Mouse (Mus musculus): ENCODE data around the gene Rpl39.
"Not testable (repeated sequence)": the region's sequence is repeated elsewhere in the genome, so short reads cannot be mapped to it uniquely, and the experiment has no call there.

The Rpl39 gene

DNA sequence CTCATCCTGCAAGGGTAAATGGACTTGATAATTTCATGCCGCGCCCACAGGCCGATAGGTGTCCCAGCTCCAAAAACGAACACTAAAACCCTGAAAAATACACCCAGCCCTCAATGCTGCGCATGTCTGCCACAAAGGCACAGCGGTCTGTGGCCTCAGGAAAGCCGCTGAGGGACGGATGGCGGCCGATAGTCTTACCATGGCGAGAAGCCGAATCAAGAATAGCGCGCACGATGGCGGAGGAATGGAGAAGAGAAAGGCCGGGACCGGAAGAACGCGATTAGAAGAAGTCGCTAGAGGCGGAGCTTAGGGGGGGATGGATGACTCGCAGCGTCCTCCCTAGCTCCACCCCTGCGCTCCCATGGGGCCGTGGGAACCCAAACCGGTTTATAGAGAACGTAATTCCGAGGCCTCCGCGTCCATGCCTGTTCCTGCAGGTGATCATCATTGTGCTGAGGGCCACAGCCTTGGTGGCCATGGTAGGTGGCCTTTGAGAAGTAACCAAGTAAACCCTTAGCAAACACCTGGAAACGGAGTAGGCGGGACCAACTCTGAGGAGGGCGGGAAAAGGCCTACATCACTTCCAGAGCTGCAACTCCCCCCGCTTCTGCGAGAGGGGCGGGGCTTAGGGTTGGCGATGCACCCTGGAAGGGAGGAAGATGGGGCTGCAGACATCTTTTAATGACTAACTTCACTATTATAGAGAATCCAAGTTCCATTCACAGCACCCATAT is at the start of gene Rpl39:
Gene Rpl39, minus strand, starts transcription at position 476 of the 734 bp plus-strand sequence.
- DNase-seq (ENCODE audit: low read depth, low spot score): peak; percentile 76

DNA sequence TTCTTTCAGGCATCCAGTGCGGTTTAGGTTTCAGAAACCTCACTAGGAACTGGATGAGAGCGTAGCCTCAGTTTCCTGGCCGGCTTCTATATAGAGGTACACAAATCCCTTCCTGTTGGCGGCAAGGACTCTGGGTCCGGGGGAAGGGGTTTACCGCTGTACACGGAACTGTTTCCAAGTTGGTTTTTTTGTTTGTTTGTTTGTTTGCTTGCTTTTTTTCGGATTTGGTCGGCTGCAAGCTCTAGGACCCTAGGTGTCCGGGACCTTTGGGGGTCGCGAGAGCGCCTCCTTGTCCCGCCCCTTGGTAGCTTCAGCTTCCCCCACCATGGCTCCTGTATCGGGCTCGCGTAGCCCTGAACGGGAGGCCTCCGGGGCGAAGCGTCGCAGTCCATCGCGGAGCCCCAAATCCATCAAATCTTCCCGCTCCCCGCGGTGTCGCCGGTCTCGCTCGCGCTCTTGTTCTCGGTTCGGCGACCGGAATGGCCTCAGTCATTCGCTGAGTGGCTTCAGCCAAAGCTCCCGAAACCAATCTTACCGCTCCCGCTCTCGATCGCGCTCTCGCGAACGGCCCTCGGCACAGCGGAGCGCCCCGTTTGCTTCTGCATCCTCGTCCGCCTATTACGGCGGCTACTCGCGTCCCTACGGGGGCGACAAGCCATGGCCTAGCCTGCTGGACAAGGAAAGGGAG is 41.6 kb upstream of the Rpl39 start, which contains the start of gene Nkap:
Gene Nkap, plus strand, starts transcription at position 125 of the 688 bp plus-strand sequence.
- peak; percentile 73 for DNase-seq (ENCODE audit: low read depth, low spot score)

DNA sequence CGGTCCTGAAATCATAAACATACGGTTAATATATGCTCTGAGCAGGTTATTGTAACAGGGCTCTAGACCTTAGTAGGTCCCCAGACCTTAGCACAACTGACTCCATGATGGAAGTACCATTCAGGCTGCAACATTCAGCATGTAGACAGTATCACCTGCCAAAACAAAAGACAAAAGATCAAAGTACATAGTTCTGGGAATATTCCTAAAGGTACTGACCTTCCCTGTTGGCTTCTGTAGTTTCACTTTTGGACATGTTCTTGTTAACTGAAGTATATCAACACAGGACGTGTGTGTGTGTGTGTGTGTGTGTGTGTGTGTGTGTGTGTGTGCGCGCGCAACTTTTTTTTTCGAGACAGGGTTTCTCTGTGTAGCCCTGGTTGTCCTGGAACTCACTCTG is 40.3 kb upstream of the Rpl39 start:
- DNase-seq (ENCODE audit: low read depth, low spot score): no peak

DNA sequence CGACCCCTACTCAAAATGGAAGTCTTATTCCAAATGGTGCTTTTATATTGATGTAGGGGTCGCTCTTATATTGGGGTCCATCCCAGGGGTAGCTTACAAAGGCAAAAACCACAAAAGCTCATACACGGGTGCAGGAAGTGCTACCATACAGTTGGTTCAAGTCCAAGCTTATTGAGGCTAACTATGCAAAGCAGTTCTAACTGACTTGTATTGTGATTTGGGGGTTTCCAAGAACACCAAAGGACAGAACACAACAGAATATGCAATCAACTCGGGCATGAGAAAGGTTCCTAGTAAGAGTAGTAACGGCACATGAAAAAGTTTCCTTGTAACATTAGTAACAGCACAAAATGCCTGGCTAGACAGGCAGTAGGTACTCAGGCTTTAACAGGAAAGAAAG is 35.0 kb upstream of the Rpl39 start:
- no peak for DNase-seq (ENCODE audit: low read depth, low spot score)

DNA sequence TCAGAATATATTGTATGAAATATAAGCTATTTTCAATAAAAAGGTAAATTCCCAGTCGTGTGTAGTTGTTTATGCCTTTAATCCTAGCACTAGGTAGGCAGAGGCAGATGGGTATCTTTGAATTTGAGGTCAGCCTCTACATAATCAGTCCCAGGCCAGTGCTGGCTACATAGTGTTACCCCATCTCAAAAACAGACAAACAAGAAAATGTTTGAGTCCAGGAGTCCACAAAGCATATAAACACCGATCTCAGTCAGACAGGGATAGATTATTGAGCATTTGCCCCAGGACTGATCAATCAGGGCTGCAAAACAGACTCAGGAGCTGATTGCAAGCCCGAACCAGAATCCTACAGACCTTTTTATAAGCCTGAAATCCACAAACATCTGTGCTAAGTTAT is 34.4 kb upstream of the Rpl39 start:
- no peak for DNase-seq (ENCODE audit: low read depth, low spot score)

DNA sequence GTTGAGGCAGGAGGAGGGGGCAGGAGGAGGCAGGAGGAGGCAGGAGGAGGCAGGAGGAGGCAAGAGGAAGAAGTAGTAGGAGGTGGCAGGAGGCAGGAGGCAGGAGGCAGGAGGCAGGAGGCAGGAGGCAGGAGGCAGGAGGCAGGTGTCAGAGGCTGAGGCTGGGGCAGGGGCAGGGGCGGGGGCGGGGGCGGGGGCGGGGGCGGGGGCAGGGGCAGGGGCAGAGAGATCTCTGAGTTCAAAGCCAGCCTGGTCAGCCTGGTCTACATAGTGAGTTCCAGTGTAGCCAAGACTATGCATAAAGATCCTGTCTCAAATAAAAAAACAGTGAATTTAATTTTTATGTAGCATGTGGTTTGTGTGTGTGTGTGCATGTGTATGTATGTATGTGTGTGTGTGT is 31.9 kb upstream of the Rpl39 start:
- no peak for DNase-seq (ENCODE audit: low read depth, low spot score)

DNA sequence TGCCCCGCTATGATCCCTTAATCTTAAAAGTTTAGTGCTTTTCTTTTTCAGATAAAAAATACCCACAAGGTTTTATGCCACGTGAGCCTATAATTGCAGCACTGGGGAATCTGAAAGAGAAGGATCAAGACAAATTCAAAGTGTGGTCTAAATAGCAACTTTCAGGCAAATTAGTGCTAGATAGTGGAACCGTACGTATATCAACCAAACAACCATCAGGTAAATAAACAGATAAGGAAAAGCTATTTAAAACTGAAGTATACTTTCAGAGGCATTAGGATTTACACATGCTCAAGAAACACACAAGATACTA is 25.6 kb upstream of the Rpl39 start:
- DNase-seq (ENCODE audit: low read depth, low spot score): no peak

DNA sequence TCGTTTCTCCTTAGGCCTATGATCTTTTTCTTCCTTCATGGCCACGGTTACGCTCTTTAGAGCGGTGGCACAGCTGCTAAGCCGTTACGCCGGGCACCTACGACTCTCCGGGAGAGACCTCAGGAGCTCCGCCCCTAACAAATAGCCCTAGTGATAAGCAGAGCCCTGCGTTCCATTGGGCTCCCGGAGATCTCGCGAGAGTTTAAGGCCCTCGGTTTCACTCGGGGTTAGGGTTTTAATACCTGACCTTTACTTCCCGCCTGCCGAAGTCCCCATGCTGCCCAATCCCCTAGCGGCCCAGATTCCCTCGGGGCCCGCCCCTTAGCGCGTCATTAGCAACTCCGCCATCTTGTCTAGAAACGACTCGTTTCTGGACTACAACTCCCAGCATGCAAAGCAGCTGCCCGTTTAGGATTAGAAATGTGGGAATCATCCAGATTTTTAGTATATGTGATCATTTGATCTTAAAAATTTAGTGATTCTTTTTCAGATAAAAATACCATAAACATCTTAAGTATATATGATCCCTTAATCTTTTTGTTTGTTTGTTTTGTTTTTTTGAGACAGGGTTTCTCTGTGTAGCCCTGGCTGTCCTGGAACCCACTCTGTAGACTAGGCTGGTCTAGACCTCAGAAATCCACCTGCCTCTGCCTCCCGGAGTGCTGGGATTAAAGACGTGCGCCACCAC is 25.1 kb upstream of the Rpl39 start, which contains the start of gene Upf3b:
Gene Upf3b, minus strand, starts transcription at position 130 of the 688 bp plus-strand sequence.
- peak; percentile 87 for DNase-seq (ENCODE audit: low read depth, low spot score)

DNA sequence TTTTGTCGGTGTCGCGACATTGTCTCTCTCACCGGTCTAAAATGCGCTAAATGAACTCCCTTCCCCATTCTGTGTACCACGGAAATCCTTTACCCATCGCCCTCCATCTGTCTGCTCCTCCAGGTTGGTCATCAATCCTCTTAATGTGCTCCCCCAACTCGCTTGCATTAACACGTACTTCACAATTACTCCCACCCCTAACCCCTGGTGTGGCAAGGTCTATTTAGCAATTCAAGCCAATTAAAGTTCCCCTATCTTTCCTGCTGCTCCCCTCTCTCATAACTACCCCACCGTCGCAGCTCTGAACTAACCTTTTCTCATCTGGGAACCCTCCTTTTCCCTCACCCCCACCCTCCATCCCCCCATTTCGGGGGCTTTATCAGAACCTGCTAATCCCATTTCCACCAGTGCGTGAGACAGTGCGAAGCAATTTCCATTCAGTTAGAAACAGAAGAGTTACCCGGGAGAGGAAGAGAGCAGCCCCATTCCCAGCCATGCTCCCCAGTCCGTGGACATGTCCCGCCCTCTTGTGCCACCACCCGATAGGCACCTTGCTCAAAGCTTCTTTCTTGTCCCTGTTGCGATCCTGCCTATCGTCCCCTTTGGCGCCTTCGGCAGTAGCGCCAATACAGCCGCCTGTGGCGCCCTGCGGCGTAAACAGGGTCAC is 24.5 kb upstream of the Rpl39 start:
- no peak for DNase-seq (ENCODE audit: low read depth, low spot score)

DNA sequence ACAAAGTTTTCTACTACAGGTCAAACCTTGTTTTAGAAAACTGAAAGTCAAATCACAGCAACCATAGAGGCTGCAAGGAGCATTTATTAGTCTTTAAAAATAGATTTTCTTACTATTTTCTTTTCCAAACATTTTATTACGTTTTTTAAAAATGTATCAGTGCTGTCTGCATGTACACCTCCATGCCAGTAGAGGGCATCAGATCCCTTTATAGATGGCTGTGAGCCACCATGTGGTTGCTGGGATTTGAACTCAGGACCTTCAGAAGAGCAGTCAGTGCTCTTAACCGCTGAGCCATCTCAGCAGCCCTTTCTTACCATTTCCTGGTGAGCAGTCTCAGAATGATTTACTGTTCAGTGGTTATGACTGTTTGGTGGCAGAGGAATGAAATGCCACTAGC is 18.6 kb upstream of the Rpl39 start:
- no peak for DNase-seq (ENCODE audit: low read depth, low spot score)

DNA sequence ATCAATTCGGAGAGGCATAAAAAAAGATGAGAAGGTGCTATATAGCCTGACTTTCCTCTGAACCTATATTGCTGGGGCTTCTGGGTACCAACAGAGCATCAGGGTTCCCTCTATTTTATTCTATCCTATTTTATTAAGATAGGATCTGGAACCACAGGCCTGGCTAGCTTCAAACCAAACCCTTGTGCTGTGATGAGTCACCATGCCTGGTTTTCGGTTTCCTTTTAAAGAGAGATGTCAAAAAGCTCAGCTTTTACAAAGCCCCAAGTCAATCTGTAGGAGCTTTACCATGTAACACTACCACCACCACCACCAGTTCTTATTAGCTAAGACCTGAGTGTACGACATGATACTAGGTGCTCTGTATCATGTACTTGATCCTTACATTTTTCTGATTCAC is 13.5 kb upstream of the Rpl39 start:
- no peak for DNase-seq (ENCODE audit: low read depth, low spot score)

DNA sequence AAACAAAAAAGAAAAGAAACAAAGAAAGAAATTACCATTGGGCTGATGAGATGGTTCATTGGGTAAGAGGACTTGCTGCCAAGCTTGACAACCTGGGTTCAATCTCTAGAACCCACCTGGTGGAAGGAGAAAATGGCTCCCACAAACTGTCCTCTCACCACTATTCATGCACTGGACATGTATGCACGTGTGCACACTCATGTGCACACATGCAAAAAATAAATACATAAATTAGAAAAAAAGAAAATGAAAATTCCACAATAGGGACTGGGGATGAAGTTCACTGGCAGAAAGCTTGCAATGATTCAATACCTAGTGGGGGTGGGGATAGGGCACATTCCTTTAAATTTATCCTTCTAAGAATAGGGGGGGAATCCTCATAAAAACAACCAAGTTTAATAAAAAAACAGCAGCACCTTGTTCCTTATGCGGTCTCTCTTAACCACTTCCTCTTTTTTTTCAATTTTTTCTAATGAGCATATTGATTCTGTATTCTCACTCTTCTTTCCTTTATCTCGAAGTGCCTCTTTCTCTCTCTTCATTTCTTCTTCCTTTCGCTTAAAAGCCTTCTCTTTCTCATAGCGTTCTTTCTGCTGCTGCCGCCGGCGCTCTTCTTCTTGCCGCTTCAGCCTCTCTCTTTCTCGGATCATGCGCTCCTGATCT is 10.0 kb upstream of the Rpl39 start:
- no peak for DNase-seq (ENCODE audit: low read depth, low spot score)

DNA sequence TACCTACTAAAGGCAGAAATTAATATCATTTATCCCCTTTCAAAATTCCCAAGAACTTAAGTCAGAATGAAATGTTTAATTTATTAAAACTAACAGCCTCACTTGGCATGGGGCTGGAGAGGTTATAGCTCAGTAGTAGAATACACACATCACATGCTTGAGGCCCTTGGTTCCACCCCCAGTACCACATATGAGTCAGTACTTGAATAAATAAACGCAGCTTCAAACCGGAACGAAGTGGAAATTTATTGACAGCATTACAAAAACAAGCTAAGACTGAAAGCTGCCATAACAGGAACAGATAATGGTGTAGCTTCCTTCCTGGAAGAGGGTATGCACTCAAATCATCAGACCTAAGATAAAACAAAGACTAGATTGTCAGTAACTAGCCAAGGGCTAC is 6.3 kb upstream of the Rpl39 start:
- DNase-seq (ENCODE audit: low read depth, low spot score): no peak

DNA sequence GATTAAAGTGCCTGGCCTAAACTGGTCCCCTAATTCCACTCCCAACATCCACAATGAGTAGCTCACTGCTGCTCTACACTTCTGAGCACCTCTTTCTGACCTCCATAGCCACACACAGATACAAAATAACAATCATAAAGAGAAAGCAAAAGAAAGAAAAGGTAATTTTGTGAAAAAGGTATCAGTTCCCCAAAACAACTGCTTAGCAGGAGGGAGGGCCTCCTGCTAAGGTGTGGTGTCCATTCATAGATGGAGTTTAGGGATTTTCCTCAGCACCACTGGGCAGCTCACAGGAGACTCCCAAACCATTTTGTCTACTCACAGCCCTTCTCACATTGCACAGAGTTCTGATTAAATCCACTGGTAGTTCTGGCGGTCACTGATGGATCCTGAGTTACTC is 3.6 kb upstream of the Rpl39 start:
- DNase-seq (ENCODE audit: low read depth, low spot score): no peak

DNA sequence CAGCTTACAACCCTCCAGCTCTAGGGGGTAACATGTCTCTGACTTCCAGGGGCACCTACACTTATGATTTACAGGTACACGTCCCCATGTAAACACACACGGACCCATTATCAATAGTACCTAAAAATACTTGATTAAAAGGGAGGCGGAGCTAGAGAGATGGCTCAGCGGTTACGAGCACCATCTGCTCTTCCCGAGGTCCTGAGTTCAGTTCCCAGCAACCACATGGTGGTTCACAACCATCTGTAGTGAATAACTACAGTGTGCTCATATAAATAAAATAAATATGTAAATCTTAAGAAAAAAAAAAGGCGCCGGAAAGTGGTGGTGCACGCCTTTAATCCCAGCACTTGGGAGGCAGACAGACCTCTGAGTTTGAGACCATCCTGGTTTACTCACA is 463 bp upstream of the Rpl39 start:
- DNase-seq (ENCODE audit: low read depth, low spot score): no peak

DNA sequence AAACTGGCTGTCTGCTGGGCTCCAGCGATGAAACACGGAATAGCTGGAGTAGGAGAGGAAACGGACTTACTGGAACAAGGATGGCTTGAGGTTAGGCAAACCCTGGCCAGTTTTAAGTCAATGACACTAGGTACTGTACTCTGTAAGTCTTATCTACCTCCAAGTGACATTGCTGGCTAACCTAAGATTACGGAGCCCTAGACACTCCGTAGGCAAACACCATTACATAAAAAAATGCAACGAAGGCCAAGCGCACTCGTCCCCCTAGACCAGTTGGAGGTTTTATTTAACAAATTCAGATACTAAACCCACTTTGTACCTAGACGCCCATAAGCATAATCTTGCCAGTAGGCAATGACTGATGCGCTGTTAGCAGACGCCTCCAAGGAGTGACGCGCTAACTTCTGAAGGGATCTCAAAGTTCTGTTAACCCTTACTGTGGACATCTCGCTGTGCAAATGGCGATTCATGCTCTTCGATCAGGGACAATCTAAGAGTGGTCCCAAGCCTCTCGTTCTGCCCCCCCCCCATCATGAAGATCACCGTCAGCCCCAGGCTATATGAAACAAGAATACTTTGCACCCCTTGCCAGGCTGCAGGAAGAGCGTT is 780 bp downstream of the Rpl39 start:
- no peak for DNase-seq (ENCODE audit: low read depth, low spot score)

DNA sequence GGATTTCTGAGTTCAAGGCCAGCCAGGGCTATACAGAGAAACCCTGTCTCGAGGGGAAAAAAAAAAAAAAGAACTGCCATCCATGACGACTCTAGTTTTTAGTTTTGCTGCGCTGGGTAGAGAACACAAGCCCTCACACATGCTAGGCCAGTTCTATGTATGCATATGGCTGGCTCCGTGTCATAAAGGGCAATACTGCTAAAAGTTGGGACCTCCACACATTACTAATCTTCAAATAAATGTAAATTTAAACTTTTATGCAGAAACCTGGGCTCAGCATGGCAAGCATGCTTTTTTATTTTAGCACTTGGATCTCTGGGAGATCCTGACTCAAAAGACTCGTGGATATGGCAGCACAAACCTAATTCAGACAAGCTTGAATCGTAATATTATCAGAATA is 4.0 kb downstream of the Rpl39 start:
- DNase-seq (ENCODE audit: low read depth, low spot score): no peak

DNA sequence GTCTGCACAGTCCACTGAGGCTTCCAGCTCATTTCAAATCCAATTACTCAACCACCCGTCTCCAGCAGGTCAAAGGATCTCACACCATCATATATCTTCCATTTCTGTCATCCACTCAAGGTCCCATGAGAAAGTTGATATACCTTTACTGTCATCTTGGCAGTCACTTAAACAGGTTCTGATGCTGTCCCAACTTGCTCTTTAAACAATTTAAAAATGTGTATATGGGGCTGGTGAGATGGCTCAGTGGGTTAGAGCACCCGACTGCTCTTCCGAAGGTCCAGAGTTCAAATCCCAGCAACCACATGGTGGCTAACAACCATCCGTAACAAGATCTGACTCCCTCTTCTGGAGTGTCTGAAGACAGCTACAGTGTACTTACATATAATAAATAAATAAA is 4.9 kb downstream of the Rpl39 start:
- DNase-seq (ENCODE audit: low read depth, low spot score): not testable (repeated sequence)

DNA sequence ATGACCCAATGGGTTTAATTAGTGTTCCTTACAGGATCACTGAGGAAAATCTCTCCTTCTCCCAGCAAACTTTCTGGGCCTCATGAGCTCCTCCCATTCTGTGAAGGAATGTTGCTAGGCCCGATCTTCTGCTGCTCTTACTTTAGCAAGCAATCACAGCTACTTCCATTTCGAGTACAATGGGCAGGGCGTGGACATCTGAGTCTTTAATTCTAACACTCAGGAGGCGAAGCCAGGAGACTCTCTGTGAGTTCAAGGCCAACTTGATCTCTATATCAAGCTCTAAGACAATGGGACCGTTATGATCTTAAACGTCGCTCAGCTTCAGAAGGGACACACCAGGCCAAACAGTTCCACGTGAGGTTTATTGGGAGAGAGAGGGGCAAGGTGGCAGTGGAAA is 8.6 kb downstream of the Rpl39 start:
- no peak for DNase-seq (ENCODE audit: low read depth, low spot score)

DNA sequence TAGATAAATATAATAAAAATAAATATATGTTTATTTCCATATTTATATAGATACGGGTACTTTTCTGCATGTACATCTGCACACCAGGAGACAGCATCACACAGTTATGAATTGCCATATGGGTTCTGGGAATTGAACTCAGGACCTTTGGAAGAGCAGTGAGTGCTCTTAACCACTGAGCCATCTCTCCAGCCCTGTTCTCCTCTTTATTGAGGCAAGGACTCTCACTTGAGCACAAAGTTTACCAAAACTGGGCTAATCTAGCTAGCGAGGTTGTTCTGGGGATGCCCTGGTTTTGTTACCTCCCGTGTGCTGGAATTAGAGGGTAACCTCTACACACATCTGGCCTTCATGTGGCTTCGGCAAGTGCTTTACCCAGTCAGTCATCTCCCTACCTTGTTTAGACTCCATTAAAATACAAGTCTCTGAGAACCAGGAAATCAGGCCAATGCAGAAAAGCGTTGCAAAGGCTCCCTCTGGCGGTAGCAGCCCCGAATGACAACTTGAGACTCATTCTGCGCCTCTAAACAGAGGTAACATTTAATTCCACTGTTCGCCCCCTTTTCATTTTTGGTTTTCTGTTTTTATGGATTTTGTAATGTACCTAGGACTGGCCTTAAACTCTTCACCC is 10.8 kb downstream of the Rpl39 start:
- peak; percentile 41 for DNase-seq (ENCODE audit: low read depth, low spot score)

DNA sequence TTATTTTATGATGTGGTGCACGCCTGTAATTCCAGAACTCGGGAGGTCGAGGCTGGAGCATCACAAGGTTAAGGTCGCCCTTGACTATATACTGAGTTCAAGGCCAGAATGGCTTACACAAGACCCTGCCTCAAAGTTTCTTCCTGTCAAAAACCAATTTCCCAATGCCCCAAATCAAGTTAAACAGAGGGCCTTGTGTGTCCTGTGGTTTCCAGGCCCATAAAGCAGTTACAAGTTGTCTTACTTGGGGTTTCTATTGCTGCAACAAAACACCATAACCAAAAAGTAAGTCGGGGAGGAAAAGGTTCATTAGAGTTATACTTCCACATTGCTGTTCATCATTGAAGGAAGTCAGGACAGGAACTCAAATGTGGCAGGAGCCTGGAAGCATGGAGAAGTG is 16.4 kb downstream of the Rpl39 start:
- DNase-seq (ENCODE audit: low read depth, low spot score): no peak

All from embryo, embryonic 11.5 days (tissue).